Mouse (Mus musculus) kidney, adult 2 months (tissue): Measurements from ENCODE around the gene Gm21981. TPM values are rescaled to one million over a fixed set of nuclear protein-coding genes. Genes with fewer than 3 reads are reported as not detected.

Source experiments
- DNase-seq: peaks from one replicate; pipeline ENCODE4 v3.0.0; 2021
- H3K27ac ChIP-seq: fragments of 200-500 bp; 2 replicates; pipeline ENCODE4 v1.5.1; 2012; ENCODE audit warnings: low read depth, low read length, control low read depth, inconsistent platforms; ENCODE audit not compliant: insufficient read depth
- H3K27me3 ChIP-seq: fragments of 200-500 bp; replicated peaks from 2 replicates; pipeline ENCODE4 v1.6.1; 2012; ENCODE audit warnings: mild to moderate bottlenecking, moderate library complexity, low read length, inconsistent platforms; ENCODE audit not compliant: control insufficient read depth, insufficient read depth
- H3K36me3 ChIP-seq: fragments of 200-500 bp; 2 replicates; pipeline ENCODE4 v1.6.1; 2012; ENCODE audit warnings: mild to moderate bottlenecking, moderate library complexity, low read length, inconsistent platforms; ENCODE audit not compliant: control insufficient read depth, insufficient read depth
- H3K4me1 ChIP-seq: fragments of 200-500 bp; 2 replicates; pipeline ENCODE4 v1.6.1; 2011; ENCODE audit warnings: low read length; ENCODE audit not compliant: control insufficient read depth, insufficient read depth
- H3K4me3 ChIP-seq: fragments of 200-500 bp; 2 replicates; pipeline ENCODE4 v1.5.1; 2011; ENCODE audit warnings: mild to moderate bottlenecking, low read depth, low read length, control low read depth; ENCODE audit not compliant: insufficient read depth
- CTCF ChIP-seq: fragments of 200-500 bp; conservative IDR thresholded peaks from 2 replicates; pipeline ENCODE4 v1.5.1; 2011; ENCODE audit warnings: low read depth, mild to moderate bottlenecking, control low read depth, low read length, moderate library complexity, mixed read lengths; ENCODE audit not compliant: insufficient read depth, insufficient read length
- POLR2A ChIP-seq: fragments of 200-500 bp; IDR thresholded peaks from one replicate; pipeline ENCODE4 v1.6.1; 2011; ENCODE audit warnings: low read depth, low read length, control low read depth
- WGBS: fragments of 180-500 bp; shearing (Covaris S2); methylation state at CpG from one replicate; pipeline ENCODE4 v1.1.7; 2018; 5-methylcytosine and 5-hydroxymethylcytosine counted together
- polyA plus RNA-seq: library from polyadenylated mRNA; depleted of rRNA; stranded (reverse); fragments of >200 nt; gene quantifications from 2 replicates; pipeline ENCODE4 v1.2.3, GENCODE M21; 2012; rRNA removed

Gene Gm21981
- polyA plus RNA-seq, result 1.1 and 2.1 TPM in 2 replicates

DNA sequence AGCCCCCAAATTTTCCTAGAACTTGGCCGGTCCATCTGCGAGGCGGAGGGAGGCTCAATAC lies at the start of gene Gm21981:
Gm21981 (minus strand) TSS at position 14 of the 61 bp plus-strand sequence.
- Histone ChIP-seq H3K27ac (peak within 1 kb of the TSS; percentile 43), H3K4me3 (peak within 1 kb of the TSS; percentile 62), H3K4me1 (peaks cover 10% of the 10 kb centered on the region; the same call in 1 of the 2 replicates), H3K36me3 (no peaks in the 10 kb centered on the region), H3K27me3 (no peaks in the 10 kb centered on the region)
- 0% methylated on average over 3 of the region's 3 CpGs for WGBS
- no peak for DNase-seq
- TF ChIP-seq CTCF (no peak), POLR2A (no peak)

DNA sequence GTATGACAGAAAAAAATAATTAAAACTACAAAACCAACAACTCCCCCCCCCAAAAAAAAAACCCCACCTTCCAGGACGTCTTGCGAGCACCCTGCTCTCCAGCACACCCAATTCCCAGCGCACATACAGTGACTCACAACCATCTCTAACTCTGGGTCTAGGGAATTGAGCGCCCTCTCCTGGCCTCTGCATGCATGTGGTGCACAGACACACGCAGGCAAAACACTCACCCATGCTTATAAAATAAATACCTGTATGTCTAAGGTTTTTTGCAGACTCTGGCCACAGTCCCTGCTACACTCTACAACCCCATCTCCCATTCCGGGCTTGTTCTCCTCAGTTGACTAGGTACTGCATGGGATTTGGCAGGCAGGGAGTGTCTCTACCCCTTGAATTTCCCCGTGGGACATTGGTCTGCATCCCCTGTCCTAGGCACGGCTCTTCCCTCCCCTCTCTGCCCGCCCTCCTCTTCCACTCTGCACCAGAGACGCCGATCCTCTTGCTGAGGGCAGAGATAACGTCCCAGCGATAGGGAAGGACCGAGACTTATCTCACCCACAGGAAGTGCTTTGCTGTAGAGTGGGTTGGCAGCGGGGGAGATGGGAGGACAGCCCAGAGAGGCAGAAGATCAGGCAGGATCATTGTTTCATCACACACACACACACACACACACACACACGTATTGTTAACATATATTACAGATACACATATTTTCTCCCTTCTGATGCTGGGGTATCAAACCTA lies 48.9 kb upstream of the Gm21981 start:
- TF ChIP-seq POLR2A, result no peak
- TF ChIP-seq CTCF, result peak; percentile 35; the same call in 1 of the 2 replicates
- Histone ChIP-seq H3K27ac (no peak overlapping the region), H3K4me3 (no peak overlapping the region), H3K4me1 (0 out of 2 replicates have a peak, but pooled peaks cover 9% of the 10 kb centered on the region), H3K27me3 (no peaks in the 10 kb centered on the region), H3K36me3 (no peaks in the 10 kb centered on the region)
- WGBS, result 57% methylated on average over 16 of the region's 16 CpGs
- DNase-seq, result no peak

DNA sequence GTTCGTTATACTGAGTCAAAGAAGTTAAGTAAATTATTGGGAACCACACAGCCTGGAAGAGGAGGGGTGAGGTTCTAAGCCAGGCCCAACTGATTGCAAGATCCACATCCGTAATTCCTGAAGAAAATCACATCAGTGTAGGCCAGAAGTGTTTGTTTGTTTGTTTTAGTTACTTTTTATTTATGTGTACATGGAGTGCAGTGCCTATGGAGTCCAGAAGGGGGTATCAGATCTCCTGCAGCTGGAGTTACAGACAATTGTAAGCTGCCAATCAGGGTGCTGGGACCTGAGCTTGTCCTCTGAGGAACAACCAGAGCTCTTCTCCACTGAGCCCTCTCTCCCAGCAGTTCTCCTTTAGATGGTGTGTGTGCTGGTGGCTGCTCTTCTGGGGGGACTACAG lies 45.9 kb upstream of the Gm21981 start:
- no peak overlapping the region for H3K27ac ChIP-seq
- DNase-seq, result no peak
- H3K4me1 ChIP-seq, result 0 out of 2 replicates have a peak, but pooled peaks cover 9% of the 10 kb centered on the region
- no peaks in the 10 kb centered on the region for H3K27me3 ChIP-seq
- 79% methylated on average over 2 of the region's 2 CpGs for WGBS
- H3K36me3 ChIP-seq, result no peaks in the 10 kb centered on the region
- TF ChIP-seq POLR2A (no peak), CTCF (no peak)
- no peak overlapping the region for H3K4me3 ChIP-seq

DNA sequence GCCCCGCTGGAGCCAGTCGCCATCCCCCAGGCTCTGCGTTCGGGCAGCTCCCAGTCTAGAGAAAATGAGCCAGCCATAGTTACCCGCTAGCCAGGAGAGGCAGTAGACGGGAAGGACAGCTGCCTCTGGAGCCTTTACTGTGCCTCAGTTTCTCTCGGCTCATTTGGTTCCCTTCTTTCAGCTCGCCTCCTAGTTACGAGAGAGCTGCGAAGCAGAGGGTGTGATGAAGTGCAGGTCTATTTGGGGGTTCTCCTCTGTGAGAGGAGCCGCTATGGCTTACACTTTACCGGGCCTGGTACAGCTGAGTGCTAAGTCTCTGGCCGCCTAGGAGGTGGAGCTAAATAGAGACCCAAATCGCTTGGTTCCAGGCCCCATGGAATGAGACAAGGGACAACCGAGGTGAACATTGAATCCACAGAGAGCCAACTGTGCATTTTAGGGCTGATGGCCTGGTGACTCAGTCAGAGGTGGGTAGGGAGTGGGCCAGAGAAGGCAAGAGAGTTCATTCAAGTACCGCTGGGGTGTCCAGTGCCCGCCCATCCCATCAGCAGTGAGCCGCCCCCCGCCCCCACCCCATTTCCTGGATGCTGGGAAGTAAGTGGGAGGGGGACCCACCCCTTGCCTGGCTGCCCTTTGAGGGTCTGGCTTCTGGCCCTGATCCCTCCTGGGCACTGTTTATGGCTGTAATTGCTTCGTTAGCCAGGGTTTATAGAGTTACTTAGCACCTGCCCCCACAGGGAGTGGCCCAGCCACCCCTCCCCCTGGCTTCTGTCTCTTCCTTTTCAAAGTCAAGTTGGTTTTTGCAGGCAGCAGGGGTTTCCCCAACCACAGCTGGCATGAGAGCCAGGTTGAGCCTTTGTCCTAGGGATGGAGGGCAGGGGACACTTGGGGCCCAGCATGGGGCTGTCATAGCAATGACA lies 44.9 kb upstream of the Gm21981 start:
- no peaks in the 10 kb centered on the region for H3K36me3 ChIP-seq
- TF ChIP-seq CTCF (no peak), POLR2A (no peak)
- H3K4me3 ChIP-seq, result peak overlapping the region; percentile 86
- no peaks in the 10 kb centered on the region for H3K27me3 ChIP-seq
- peak overlapping the region; percentile 78 for H3K27ac ChIP-seq
- H3K4me1 ChIP-seq, result 0 out of 2 replicates have a peak, but pooled peaks cover 9% of the 10 kb centered on the region
- 17% methylated on average over 20 of the region's 20 CpGs for WGBS
- peak; percentile 48 for DNase-seq

DNA sequence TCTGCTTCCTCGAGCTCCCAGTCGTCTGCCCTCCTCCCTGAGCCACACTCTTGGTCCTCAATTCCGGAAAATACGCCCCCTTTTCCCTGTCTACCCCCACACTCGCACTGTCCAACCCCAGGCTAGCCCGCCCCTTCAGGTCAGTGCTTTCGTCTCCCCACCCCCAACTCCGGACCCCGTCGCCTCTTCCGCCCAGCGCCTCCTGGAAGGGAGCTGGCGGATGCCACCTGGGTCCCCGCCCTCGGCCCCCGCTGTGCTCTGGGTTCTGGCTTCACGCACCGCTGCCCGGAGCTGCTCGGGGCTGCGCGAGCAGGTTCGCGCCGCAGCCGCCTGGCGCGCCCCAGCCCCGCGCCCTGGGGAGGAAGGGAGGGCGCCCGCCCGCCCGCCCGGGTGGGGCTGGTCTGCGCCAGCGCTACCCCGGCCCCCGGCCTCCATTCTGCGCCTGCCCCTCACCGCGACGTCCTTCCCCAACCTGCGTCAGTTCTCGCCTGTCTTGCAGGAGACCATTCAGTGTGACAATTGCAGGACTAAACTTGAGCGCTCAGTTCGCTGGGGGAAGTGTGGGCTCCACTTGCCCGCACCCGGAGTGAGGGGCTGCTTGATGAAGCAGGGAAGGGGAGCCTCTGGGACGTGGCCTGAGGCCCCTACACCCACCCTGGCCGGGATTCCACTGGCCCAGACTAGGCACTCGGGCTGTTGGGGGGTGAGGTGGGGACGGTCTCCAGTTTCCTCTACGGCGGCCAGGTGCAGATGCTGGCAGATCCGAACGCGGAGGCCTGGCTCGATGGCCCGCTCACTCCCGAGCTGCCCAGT lies 44.0 kb upstream of the Gm21981 start:
- DNase-seq, result peak; percentile 86
- no peaks in the 10 kb centered on the region for H3K27me3 ChIP-seq
- H3K4me1 ChIP-seq, result 0 out of 2 replicates have a peak, but pooled peaks cover 9% of the 10 kb centered on the region
- peak overlapping the region; percentile 86 for H3K4me3 ChIP-seq
- 2% methylated on average over 57 of the region's 61 CpGs for WGBS
- H3K27ac ChIP-seq, result peak overlapping the region; percentile 92
- H3K36me3 ChIP-seq, result no peaks in the 10 kb centered on the region
- TF ChIP-seq POLR2A (no peak), CTCF (no peak)

DNA sequence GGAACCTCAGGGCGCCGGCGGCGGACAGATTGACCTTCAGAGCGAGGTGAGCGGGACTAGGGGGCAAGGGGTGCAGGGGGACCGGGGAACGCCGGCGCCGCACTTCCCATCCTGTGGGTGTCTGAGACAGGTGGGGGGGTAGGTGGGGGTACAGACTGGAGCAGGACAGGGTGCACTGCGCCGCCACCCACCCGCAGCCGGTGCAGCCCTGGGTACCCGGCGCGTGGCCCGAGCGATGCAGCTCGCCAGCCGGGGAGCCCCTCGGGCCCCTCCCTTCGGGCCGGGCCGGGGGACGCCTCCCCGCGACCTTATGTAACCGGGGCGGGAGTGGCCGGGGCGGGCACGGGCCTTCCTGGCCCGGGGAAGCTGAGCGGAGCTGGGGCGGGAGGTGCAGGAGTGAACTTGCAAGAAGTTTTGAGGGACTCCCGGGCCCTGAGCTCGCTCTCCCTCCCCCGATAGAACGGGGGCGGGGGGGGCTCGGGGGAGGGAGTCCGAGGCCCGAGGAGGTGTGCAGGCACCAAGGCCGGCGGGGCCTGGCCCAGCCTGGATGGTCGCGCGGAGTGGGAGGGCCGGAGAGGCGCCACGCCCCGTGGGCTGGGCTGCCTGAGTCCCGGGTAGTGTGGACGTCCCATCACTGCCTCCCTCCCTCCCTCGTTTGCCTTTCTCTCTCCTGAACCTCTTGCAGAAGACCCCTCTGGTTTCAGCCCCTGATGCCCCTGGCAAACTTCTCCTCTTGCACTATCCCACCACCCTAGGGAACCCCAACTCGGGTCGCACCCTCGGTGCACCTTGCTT lies 43.2 kb upstream of the Gm21981 start:
- Histone ChIP-seq H3K27ac (peak overlapping the region; percentile 96), H3K36me3 (no peaks in the 10 kb centered on the region), H3K4me3 (peak overlapping the region; percentile 86), H3K27me3 (no peaks in the 10 kb centered on the region), H3K4me1 (0 out of 2 replicates have a peak, but pooled peaks cover 9% of the 10 kb centered on the region)
- WGBS, result 2% methylated on average over 55 of the region's 60 CpGs
- TF ChIP-seq CTCF (no peak), POLR2A (no peak)
- DNase-seq, result peak; percentile 97
